Mouse (Mus musculus) liver, embryonic 11.5 days (tissue): Measurements from ENCODE around the gene Angel1. TPM values are rescaled to one million over a fixed set of nuclear protein-coding genes. Genes with fewer than 3 reads are reported as not detected.

Experiments
- ATAC-seq: fragments of 200-750 bp; cut with Nextera tagmentation; replicated peaks from 2 replicates; pipeline ENCODE4 v1.8.0; 2017; ENCODE audit warnings: moderate number of reproducible peaks, mild to moderate bottlenecking, moderate TSS enrichment, moderate library complexity; ENCODE audit not compliant: low FRiP score
- DNase-seq: peaks from one replicate; pipeline ENCODE4 v3.0.0-alpha.2; 2017; ENCODE audit warnings: low spot score
- H3K27ac ChIP-seq: fragments of 300-500 bp; sonication (generic); 2 replicates; pipeline ENCODE4 v1.5.1; 2014; ENCODE audit warnings: mild to moderate bottlenecking, low read depth, low read length, control low read depth
- H3K27me3 ChIP-seq: fragments of 300-500 bp; sonication (generic); replicated peaks from 2 replicates; pipeline ENCODE4 v1.6.1; 2014; ENCODE audit warnings: low read length, mixed read lengths; ENCODE audit not compliant: control insufficient read depth, insufficient read depth
- H3K36me3 ChIP-seq: fragments of 300-500 bp; sonication (generic); 2 replicates; pipeline ENCODE4 v1.6.1; 2014; ENCODE audit warnings: mild to moderate bottlenecking, low read length, moderate library complexity, mixed read lengths; ENCODE audit not compliant: control insufficient read depth, insufficient read depth
- H3K4me1 ChIP-seq: fragments of 300-500 bp; sonication (generic); replicated peaks from 2 replicates; pipeline ENCODE4 v1.6.1; 2014; ENCODE audit warnings: low read length, mixed read lengths; ENCODE audit not compliant: control insufficient read depth, insufficient read depth
- H3K4me2 ChIP-seq: fragments of 300-500 bp; sonication (generic); 2 replicates; pipeline ENCODE4 v1.6.1; 2014; ENCODE audit warnings: mild to moderate bottlenecking, control low read depth, moderate library complexity
- H3K4me3 ChIP-seq: fragments of 300-500 bp; sonication (generic); 2 replicates; pipeline ENCODE4 v1.5.1; 2014; ENCODE audit warnings: low read depth, low read length, control low read depth
- H3K9ac ChIP-seq: fragments of 300-500 bp; sonication (generic); 2 replicates; pipeline ENCODE4 v1.6.1; 2014; ENCODE audit warnings: low read depth, low read length, control low read depth
- H3K9me3 ChIP-seq: fragments of 300-500 bp; sonication (generic); 2 replicates; pipeline ENCODE4 v1.6.1; 2016; ENCODE audit warnings: low read length, inconsistent platforms, mixed read lengths; ENCODE audit not compliant: control insufficient read depth
- WGBS: fragments of 180-500 bp; shearing (Covaris S2); extraction: QIAGEN DNeasy Blood & Tissue Kit; methylation state at CpG from one replicate; pipeline ENCODE4 v1.1.7; 2014; 5-methylcytosine and 5-hydroxymethylcytosine counted together
- polyA plus RNA-seq: library from polyadenylated mRNA; unstranded; fragments of >200 nt; fragmentation: Nextera tagmentation; extraction: Ambion mirVana; gene quantifications from 2 replicates; pipeline ENCODE4 v1.2.1, GENCODE M21; 2014

The Angel1 gene
- polyA plus RNA-seq, 1 experiment from 2014 or later = 4.0 TPM

DNA sequence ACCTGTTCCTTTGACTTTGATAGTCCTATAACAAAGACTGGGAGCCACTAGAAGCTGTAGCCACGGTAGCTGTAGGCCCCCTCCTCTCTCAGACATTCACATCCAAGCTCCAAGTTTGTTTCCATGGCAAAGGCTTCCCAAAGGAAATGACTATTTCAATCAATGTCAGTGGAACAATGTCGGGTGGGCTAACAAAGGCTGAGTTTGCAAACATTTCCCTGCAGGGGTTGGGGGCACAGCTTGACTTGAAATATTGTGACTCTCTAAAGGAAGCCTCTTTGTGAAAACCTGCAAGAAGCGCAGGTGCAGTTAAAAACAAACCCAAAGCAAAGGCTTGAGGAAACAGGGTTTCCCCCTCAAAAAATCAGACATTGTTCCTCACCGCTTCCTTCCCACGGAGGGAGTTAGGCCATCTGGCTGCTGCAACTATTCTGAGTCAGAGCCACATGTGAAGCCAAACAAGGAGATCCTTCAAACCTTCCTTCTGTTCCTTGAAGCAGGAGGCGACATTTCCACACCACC lies 66.8 kb downstream of the Angel1 start:
- Histone ChIP-seq H3K4me1 (no peaks in the 10 kb centered on the region), H3K9me3 (no peaks in the 10 kb centered on the region), H3K27ac (no peak overlapping the region), H3K4me2 (no peak overlapping the region), H3K36me3 (no peaks in the 10 kb centered on the region), H3K9ac (no peak overlapping the region), H3K27me3 (no peaks in the 10 kb centered on the region), H3K4me3 (no peak overlapping the region)
- 43% methylated on average over 6 of the region's 6 CpGs for WGBS
- no peak for DNase-seq
- no peak for ATAC-seq

DNA sequence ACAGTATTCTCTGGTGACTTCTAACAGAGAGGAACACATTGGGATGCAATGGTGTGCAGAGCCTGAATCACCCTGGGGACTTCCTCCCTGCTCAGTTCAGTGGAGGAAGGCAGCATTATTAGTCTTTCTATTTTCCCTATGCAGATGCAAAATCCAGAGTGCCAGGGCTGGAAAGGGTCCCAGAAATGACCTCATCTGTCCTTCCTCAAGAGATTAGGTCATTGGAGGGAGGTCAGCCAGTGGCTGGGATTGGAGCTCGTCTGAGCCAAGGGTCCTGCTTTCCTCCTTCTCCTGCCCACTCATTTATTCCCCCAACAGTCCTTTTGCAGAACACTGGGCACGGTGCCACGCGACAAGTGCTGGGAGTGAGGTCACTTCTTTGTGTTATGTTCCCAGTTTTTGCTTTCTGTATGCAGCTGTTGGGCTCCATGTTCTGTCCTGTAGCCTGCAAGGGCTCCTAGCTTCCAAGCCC lies 73.7 kb downstream of the Angel1 start:
- H3K27me3 ChIP-seq = no peaks in the 10 kb centered on the region
- H3K4me3 ChIP-seq = no peak overlapping the region
- H3K4me1 ChIP-seq = no peaks in the 10 kb centered on the region
- no peak overlapping the region for H3K27ac ChIP-seq
- H3K36me3 ChIP-seq = no peaks in the 10 kb centered on the region
- no peaks in the 10 kb centered on the region for H3K9me3 ChIP-seq
- H3K4me2 ChIP-seq = no peak overlapping the region
- 62% methylated on average over 4 of the region's 4 CpGs for WGBS
- DNase-seq (no peak), ATAC-seq (no peak)
- H3K9ac ChIP-seq = no peak overlapping the region

DNA sequence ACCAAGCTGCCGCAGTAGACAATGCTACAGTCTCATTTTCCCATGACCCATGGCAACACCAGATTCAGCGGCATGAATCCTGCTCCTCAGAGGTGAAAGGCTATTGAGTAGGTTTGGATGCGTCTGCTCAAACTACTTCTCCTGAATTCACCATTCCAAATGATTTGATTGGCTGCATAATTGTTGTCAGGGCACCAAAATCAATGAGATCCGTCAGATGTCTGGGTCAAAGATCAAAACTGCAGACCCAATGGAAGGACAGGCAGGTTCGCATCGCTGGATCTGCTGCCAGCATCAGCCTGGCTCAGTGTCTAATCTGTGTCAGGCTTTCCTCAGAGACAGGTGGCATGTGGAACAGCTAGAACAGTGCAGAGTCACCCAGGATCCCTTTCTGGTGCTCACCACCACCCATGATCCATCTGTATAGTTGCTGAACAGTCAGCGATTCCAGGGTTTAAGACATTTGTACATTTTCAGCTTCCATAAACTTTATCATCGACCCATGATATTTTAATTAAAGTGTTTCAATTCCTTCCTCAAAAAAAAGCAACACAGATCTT lies 74.9 kb downstream of the Angel1 start:
- H3K4me3 ChIP-seq = no peak overlapping the region

More for the DNA sequence above, 74.9 kb downstream of the Angel1 start:
- Histone ChIP-seq H3K4me1 (no peaks in the 10 kb centered on the region), H3K27ac (no peak overlapping the region), H3K9ac (no peak overlapping the region), H3K27me3 (no peaks in the 10 kb centered on the region), H3K36me3 (no peaks in the 10 kb centered on the region), H3K9me3 (no peaks in the 10 kb centered on the region), H3K4me2 (no peak overlapping the region)
- no peak for DNase-seq
- WGBS = 80% methylated on average over 8 of the region's 8 CpGs
- ATAC-seq = no peak

Other genes with a start within 250 kb of the Angel1 start
- gene Vash1, start 47.8 kb downstream of the Angel1 start, polyA plus RNA-seq = 4.7 and 5.6 TPM in 2 replicates
- gene Lrrc74a, start 7.9 kb upstream of the Angel1 start, polyA plus RNA-seq = not detected in 2 replicates
- 9.7 and 9.8 TPM in 2 replicates for gene Irf2bpl, start 158.3 kb upstream of the Angel1 start, polyA plus RNA-seq
- 23.8 and 28.1 TPM in 2 replicates for gene Cipc, start 220.6 kb upstream of the Angel1 start, polyA plus RNA-seq